Mouse (Mus musculus) Patski (cell line): ENCODE results near the gene Arpc3. TPM values are rescaled to one million over a fixed set of nuclear protein-coding genes. Genes with fewer than 3 reads are reported as not detected.
"Not testable (repeated sequence)": the region's sequence is repeated elsewhere in the genome, so short reads cannot be mapped to it uniquely, and the experiment has no call there.

Experiments
- ATAC-seq: fragments of 100-300 bp; one replicate; pipeline ENCODE4 v1.8.0; 2021
- CTCF ChIA-PET: fragments of 350-600 bp; sonication (Branson Sonifier 250); formaldehyde crosslinking; loops from one replicate; lab custom pipeline; 2022; ENCODE audit warnings: inconsistent platforms; lab: Charles Lee
- POLR2A ChIA-PET: fragments of 350-600 bp; sonication (Branson Sonifier 250); formaldehyde crosslinking; loops from one replicate; lab custom pipeline; 2022; ENCODE audit warnings: antibody characterized with exemption, inconsistent platforms; lab: Charles Lee
- DNase-seq: peaks from one replicate; pipeline ENCODE4 v3.0.0-alpha.2; 2011; ENCODE audit warnings: low read depth, low spot score
- H3K27me3 ChIP-seq: fragments of 371-371 bp; one replicate; pipeline ENCODE4 v1.5.1; 2021
- CTCF ChIP-seq: fragments of 100-300 bp; IDR thresholded peaks from one replicate; pipeline ENCODE4 v1.5.1; 2021
- in situ Hi-C: fragments of 300-500 bp; cut with MboI; formaldehyde crosslinking; loops from 3 replicates; pipeline ENCODE4 v1.11.1; 2018; ENCODE audit warnings: low pct_unique_long_range_greater_than_20kb, mixed read lengths
- polyA plus RNA-seq: library from polyadenylated mRNA; unstranded; gene quantifications from one replicate; pipeline ENCODE4 v1.2.3, GENCODE M21; 2021

Gene Arpc3
- polyA plus RNA-seq, 1 experiment from 2014 or later, result 387 TPM

DNA sequence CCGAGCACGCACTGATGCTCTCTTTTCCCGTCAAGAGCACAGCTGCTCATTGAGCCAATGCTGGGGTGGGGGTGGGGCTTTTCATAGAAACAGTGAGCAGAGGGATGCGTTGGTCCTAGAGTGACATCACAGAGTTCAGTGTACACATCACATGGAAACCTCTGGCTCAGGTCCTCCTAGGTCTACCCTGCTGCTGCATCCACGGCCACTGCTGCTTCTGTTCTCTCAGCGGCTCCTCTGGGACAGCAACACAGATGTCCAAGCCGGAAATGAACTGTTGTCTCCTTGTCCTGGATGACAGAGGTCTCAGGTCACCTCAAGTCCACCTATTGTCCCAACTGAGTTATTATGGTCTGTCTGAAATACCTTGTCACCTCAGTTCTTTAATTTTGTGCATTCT, 58.3 kb downstream of the Arpc3 start:
- ATAC-seq (no peak), DNase-seq (no peak)
- no peak for TF ChIP-seq CTCF
- in situ Hi-C loops, result loop anchor here (10.0 kb wide), 1 partner anchor 175 kb away; no protein-coding TSS in a partner anchor
- ChIA-PET POLR2A (interaction anchor here (0.6 to 2.2 kb wide), 3 partner anchors 10 to 284 kb away, joined by 3 to 13 read pairs (median 6); no protein-coding TSS in a partner anchor), CTCF (interaction anchor here (1.1 to 1.3 kb wide), 2 partner anchors 11 to 24 kb away, joined by 4 read pairs; no protein-coding TSS in a partner anchor)
- no peaks in the 10 kb centered on the region for H3K27me3 ChIP-seq

DNA sequence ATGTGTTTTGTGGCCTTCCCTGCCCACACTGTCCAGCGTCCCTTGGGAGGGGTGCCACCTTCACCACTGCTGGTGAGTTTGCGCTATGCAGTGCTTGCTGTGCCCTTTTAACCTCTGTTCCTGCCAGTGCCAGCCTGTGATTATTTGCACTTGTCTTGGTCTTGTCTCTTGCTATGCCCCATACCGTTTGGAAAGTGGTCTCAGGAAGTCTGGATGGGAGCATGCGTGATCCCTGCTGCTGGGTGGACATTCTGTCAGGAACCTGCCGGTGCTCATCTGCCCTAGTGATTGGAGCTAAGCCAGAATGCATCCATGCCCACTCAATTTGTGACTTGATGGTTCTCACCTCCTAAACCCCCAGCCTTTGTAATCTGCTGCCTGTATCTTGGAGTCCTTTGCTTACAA, 59.2 kb downstream of the Arpc3 start:
- in situ Hi-C loops, result no loop called here
- ATAC-seq (no peak), DNase-seq (no peak)
- H3K27me3 ChIP-seq, result no peaks in the 10 kb centered on the region
- POLR2A ChIA-PET, result interaction anchor here (0.8 kb wide), 1 partner anchor 11 kb away, joined by 6 read pairs; no protein-coding TSS in a partner anchor
- no peak for TF ChIP-seq CTCF
- CTCF ChIA-PET, result interaction anchor here (1.8 kb wide), 1 partner anchor 25 kb away, joined by 3 read pairs; no protein-coding TSS in a partner anchor

- ChIA-PET CTCF (interaction anchor here (0.8 to 1.8 kb wide), 2 partner anchors 24 to 25 kb away, joined by 3 read pairs; no protein-coding TSS in a partner anchor), POLR2A (no interaction called here)
- DNase-seq (no peak), ATAC-seq (no peak)
- no peaks in the 10 kb centered on the region for H3K27me3 ChIP-seq
- in situ Hi-C loops, result no loop called here
- TF ChIP-seq CTCF, result no peak
Measured at GRCm38 (mm10) chr5:122451324-122451723, 59.6 kb downstream of the Arpc3 start.

DNA sequence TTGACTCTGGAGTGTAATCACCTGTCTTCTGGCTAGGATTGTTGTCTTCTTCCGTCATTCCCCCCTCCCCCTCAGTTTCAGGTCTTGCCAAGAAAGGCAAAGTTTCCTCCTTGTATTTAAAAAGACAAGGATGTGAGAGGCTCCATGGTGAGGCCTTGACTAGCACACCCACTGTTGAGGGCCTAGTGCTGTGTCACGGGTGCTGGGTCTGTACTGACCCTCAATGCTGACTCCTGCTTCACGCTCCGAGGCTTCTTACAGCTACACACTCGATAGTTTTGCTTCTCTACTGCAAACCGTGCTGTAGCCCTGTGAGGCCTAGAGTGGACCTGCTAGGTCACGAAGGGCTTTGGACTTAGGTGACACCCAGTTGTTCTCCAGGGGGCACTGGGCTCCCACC, 60.5 kb downstream of the Arpc3 start:
- H3K27me3 ChIP-seq, result no peaks in the 10 kb centered on the region
- no peak for DNase-seq
- no peak for TF ChIP-seq CTCF
- in situ Hi-C loops, result no loop called here
- ATAC-seq, result no peak
- CTCF ChIA-PET, result interaction anchor here (0.8 to 1.8 kb wide), 2 partner anchors 23 to 24 kb away, joined by 3 read pairs; no protein-coding TSS in a partner anchor
- POLR2A ChIA-PET, result no interaction called here

DNA sequence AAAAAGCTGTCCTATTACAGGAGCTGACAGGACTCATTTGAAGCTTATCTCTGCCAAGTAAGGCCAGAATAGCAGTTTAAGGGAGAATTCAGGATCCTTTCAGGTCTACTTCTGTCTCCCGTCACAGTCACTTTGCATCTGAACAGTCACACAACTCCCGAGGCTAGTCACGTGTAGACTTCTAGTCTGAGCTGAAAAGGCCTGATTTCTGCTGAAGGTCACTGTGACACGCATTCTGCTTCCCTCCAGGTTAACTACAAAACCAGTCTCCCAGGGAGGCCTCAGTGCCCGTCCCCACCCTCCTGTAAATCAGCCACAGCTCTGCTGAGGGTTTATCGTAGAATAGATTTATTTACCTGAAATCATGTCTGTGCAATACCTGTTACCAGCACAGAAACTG, 61.5 kb downstream of the Arpc3 start:
- TF ChIP-seq CTCF, result no peak
- ChIA-PET POLR2A (interaction anchor here (1.6 kb wide), 1 partner anchor 13 kb away, joined by 3 read pairs; no protein-coding TSS in a partner anchor), CTCF (interaction anchor here (1.3 kb wide), 1 partner anchor 21 kb away, joined by 3 read pairs; no protein-coding TSS in a partner anchor)
- no peak for DNase-seq
- H3K27me3 ChIP-seq, result no peaks in the 10 kb centered on the region
- ATAC-seq, result no peak
- in situ Hi-C loops, result no loop called here

- in situ Hi-C loops, result no loop called here
- POLR2A ChIA-PET, result interaction anchor here (1.6 kb wide), 1 partner anchor 14 kb away, joined by 3 read pairs; no protein-coding TSS in a partner anchor
- DNase-seq (no peak), ATAC-seq (no peak)
- no peaks in the 10 kb centered on the region for H3K27me3 ChIP-seq
- CTCF ChIA-PET, result interaction anchor here (1.3 kb wide), 1 partner anchor 20 kb away, joined by 3 read pairs; no protein-coding TSS in a partner anchor
- no peak for TF ChIP-seq CTCF
Measured at GRCm38 (mm10) chr5:122454442-122454841, 62.8 kb downstream of the Arpc3 start.

DNA sequence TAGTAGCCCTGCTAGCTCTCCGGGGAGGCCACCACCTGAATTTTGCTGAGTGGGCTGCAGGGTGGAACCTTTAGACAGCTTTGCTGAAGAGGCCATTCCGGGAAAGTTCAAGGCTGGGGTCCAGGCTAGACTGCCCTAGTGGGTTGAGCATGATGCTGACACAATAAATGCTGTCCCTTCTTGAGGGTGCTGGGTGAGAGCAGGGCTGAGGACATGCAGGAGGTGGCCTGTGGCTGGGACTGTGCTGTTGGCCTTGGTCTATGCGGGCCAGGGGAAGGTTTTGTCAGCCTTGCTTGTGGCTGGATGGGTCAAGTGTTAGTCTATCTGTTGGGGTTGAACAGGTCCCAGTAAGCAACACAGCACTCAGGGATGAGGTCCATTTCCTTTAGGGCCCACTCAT, 63.2 kb downstream of the Arpc3 start:
- ATAC-seq, result no peak

GRCm38 (mm10) chr5:122455584-122455983, 63.9 kb downstream of the Arpc3 start:
- no peaks in the 10 kb centered on the region for H3K27me3 ChIP-seq
- ATAC-seq (no peak), DNase-seq (no peak)
- POLR2A ChIA-PET, result no interaction called here
- TF ChIP-seq CTCF, result no peak
- in situ Hi-C loops, result no loop called here
- CTCF ChIA-PET, result interaction anchor here (2.9 kb wide), 1 partner anchor 19 kb away, joined by 10 read pairs; no protein-coding TSS in a partner anchor

More for the DNA sequence above, 63.2 kb downstream of the Arpc3 start:
- no peak for TF ChIP-seq CTCF
- in situ Hi-C loops, result no loop called here
- ChIA-PET CTCF (no interaction called here), POLR2A (no interaction called here)
- no peaks in the 10 kb centered on the region for H3K27me3 ChIP-seq
- no peak for DNase-seq

GRCm38 (mm10) chr5:122457054-122457453, 65.4 kb downstream of the Arpc3 start:
- H3K27me3 ChIP-seq, DNase-seq, POLR2A ChIA-PET, in situ Hi-C loops, ATAC-seq: not testable (repeated sequence)
- CTCF ChIA-PET, result interaction anchor here (2.9 kb wide), 1 partner anchor 18 kb away, joined by 10 read pairs; no protein-coding TSS in a partner anchor

DNA sequence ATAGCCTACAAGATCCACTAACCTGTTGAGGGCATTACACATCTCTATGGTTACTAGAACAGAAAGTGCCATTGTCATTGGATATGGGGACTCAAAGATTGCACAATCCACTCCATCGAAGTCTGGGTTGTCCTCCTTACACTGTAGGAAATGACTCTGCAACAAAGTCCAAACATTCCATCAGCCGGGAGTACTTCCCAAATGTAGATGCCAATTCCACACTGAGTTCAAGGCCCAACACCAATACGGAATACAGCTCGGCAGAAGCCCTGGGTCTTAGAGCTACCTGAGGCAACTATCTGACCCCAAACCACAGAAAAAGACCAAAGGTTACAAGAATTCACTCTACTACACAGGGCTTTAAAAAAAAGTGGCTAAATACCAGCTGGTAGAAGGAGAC, 66.4 kb downstream of the Arpc3 start:
- H3K27me3 ChIP-seq, result no peaks in the 10 kb centered on the region
- no peak for TF ChIP-seq CTCF
- no peak for ATAC-seq
- ChIA-PET CTCF (interaction anchor here (1.1 to 2.9 kb wide), 2 partner anchors 12 to 17 kb away, joined by 3 to 10 read pairs; no protein-coding TSS in a partner anchor), POLR2A (no interaction called here)
- DNase-seq, result no peak
- in situ Hi-C loops, result no loop called here

- no peak for TF ChIP-seq CTCF
- ATAC-seq, result no peak
- in situ Hi-C loops, result no loop called here
- CTCF ChIA-PET, result interaction anchor here (1.1 to 1.9 kb wide), 3 partner anchors 12 to 14 kb away, joined by 3 to 6 read pairs (median 5); no protein-coding TSS in a partner anchor
- no peak for DNase-seq
- POLR2A ChIA-PET, result interaction anchor here (0.5 kb wide), 1 partner anchor 38 kb away, joined by 5 read pairs; no protein-coding TSS in a partner anchor
- H3K27me3 ChIP-seq, result no peaks in the 10 kb centered on the region
Measured at GRCm38 (mm10) chr5:122459335-122459734, 67.7 kb downstream of the Arpc3 start.
